Mouse (Mus musculus) cerebellum, postnatal 25 days (tissue): ENCODE results near the gene Fcho1.
A peak's percentile ranks its signal among the peaks of the same experiment; 100 is the strongest.

Source experiments
- DNase-seq, 2 experiments: peaks; one replicate each; pipeline ENCODE4 v3.0.0; 2021; ENCODE audit warnings: mixed read lengths in 2 of 2

Fcho1 gene

GRCm38 (mm10) chr8:71681369-71681915, 44.1 kb downstream of the Fcho1 start:
- DNase-seq: peak in 1 of 2 experiments; percentile 22

GRCm38 (mm10) chr8:71680471-71680870, 45.0 kb downstream of the Fcho1 start:
- peak in 1 of 2 experiments; percentile 22 for DNase-seq

GRCm38 (mm10) chr8:71679550-71680168, 45.9 kb downstream of the Fcho1 start:
- peak; percentile 70 to 81 for DNase-seq

GRCm38 (mm10) chr8:71679116-71679515, 46.4 kb downstream of the Fcho1 start:
- peak; percentile 38 to 54 for DNase-seq

- no peak for DNase-seq
Measured at GRCm38 (mm10) chr8:71678216-71678615, 47.3 kb downstream of the Fcho1 start.

- peak in 1 of 2 experiments; percentile 13 for DNase-seq
Measured at GRCm38 (mm10) chr8:71677555-71677954, 48.0 kb downstream of the Fcho1 start.

- peak in 1 of 2 experiments; percentile 25 for DNase-seq
Measured at GRCm38 (mm10) chr8:71676803-71677202, 48.7 kb downstream of the Fcho1 start.

GRCm38 (mm10) chr8:71676020-71676741, 49.3 kb downstream of the Fcho1 start, which contains the start of gene Jak3:
TSS of gene Jak3 (plus strand) at chr8:71676296.
- peak; percentile 79 to 85 for DNase-seq

GRCm38 (mm10) chr8:71675456-71676019, 50.0 kb downstream of the Fcho1 start:
- DNase-seq: peak in 1 of 2 experiments; percentile 27

- no peak for DNase-seq
Measured at GRCm38 (mm10) chr8:71674071-71674470, 51.4 kb downstream of the Fcho1 start.

- peak in 1 of 2 experiments; percentile 27 for DNase-seq
Measured at GRCm38 (mm10) chr8:71672168-71672735, 53.3 kb downstream of the Fcho1 start.

- DNase-seq: peak; percentile 97 to 98
Measured at GRCm38 (mm10) chr8:71671549-71671965, 54.0 kb downstream of the Fcho1 start, which contains the start of gene Unc13a. TSS of gene Unc13a (minus strand) at chr8:71671757.

- DNase-seq: peak; percentile 85 to 93
Measured at GRCm38 (mm10) chr8:71670621-71671548, 54.6 kb downstream of the Fcho1 start.

- DNase-seq: no peak
Measured at GRCm38 (mm10) chr8:71670198-71670597, 55.3 kb downstream of the Fcho1 start.

GRCm38 (mm10) chr8:71668220-71668975, 57.1 kb downstream of the Fcho1 start:
- DNase-seq: peak; percentile 52 to 63

- DNase-seq: peak; percentile 25 to 37
Measured at GRCm38 (mm10) chr8:71667256-71667655, 58.3 kb downstream of the Fcho1 start.

- peak; percentile 43 to 45 for DNase-seq
Measured at GRCm38 (mm10) chr8:71666855-71667254, 58.7 kb downstream of the Fcho1 start.

- peak in 1 of 2 experiments; percentile 58 for DNase-seq
Measured at GRCm38 (mm10) chr8:71665331-71666130, 60.0 kb downstream of the Fcho1 start.

- peak; percentile 93 to 96 for DNase-seq
Measured at GRCm38 (mm10) chr8:71660325-71661120, 65.0 kb downstream of the Fcho1 start.
